Mouse (Mus musculus) bone marrow macrophage, adult 2 months (primary cell): ENCODE measurements around the gene Olfm2.
"Not testable (repeated sequence)": the region's sequence is repeated elsewhere in the genome, so short reads cannot be mapped to it uniquely, and the experiment has no call there.

Experiments
- CTCF ChIP-seq: IDR thresholded peaks from 2 replicates; pipeline ENCODE4 v1.5.1; 2012; ENCODE audit warnings: low read depth, mild to moderate bottlenecking, low read length, moderate library complexity
- POLR2A ChIP-seq: IDR thresholded peaks from 2 replicates; pipeline ENCODE4 v1.6.1; 2012; ENCODE audit warnings: mild to moderate bottlenecking, low read depth, low read length, borderline replicate concordance

DNA sequence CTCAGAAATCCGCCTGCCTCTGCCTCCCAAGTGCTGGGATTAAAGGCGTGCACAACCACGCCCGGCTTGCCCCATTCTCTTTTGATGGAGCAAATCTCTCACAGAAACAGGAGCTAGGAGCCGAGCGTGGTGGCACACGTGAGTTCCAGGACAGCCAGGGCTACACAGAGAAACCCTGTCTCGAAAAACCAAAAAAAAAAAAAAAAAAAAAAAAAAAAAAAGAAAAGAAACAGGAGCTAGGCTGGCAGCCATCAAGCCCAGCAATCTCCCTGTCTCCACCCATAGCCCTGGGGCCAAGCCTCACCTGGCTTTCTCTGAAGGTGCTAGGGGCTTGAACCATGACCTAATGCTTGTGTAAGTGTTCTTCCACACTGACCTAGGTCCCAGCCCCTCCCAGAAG lies 110.5 kb downstream of the Olfm2 start:
- not testable (repeated sequence) for TF ChIP-seq POLR2A, CTCF
